Mouse (Mus musculus): ENCODE results near the gene Dsp. TPM values are rescaled to one million over a fixed set of nuclear protein-coding genes. Genes with fewer than 3 reads are reported as not detected.

Gene Dsp
- 1 to 10 TPM in 1 of 2 experiments, under 1 TPM in 1; 0.22 to 1.1 TPM for total RNA-seq (2021)
- long read RNA-seq, experiment 1 = 0 reads
- long read RNA-seq, experiment 2, partial matches to known transcripts = 1 of 2 reads
- long read RNA-seq, experiment 2, other reads (novel, unspliced or antisense) = 1 of 2 reads

GRCm38 (mm10) chr13:38151069-38151588 is at the start of gene Dsp:
TSS of gene Dsp (plus strand) at chr13:38151294.
- peak; percentile 35 to 36 for DNase-seq (ENCODE audit: low spot score in 2 of 2)

- DNase-seq (ENCODE audit: low spot score in 2 of 2) = no peak
Observed at GRCm38 (mm10) chr13:38103406-38103805, 47.7 kb upstream of the Dsp start.

GRCm38 (mm10) chr13:38104501-38104900 is 46.6 kb upstream of the Dsp start:
- no peak for DNase-seq (ENCODE audit: low spot score in 2 of 2)

GRCm38 (mm10) chr13:38109081-38109480 is 42.0 kb upstream of the Dsp start:
- DNase-seq (ENCODE audit: low spot score in 2 of 2) = no peak

GRCm38 (mm10) chr13:38122321-38122720 is 28.8 kb upstream of the Dsp start:
- DNase-seq (ENCODE audit: low spot score in 2 of 2) = no peak

- DNase-seq (ENCODE audit: low spot score in 2 of 2) = peak in 1 of 2 experiments; percentile 18
Observed at GRCm38 (mm10) chr13:38123666-38124065, 27.4 kb upstream of the Dsp start.

GRCm38 (mm10) chr13:38127683-38128082 is 23.4 kb upstream of the Dsp start:
- DNase-seq (ENCODE audit: low spot score in 2 of 2) = no peak

GRCm38 (mm10) chr13:38128246-38128645 is 22.8 kb upstream of the Dsp start:
- no peak for DNase-seq (ENCODE audit: low spot score in 2 of 2)

GRCm38 (mm10) chr13:38129492-38129891 is 21.6 kb upstream of the Dsp start:
- no peak for DNase-seq (ENCODE audit: low spot score in 2 of 2)

- no peak for DNase-seq (ENCODE audit: low spot score in 2 of 2)
Observed at GRCm38 (mm10) chr13:38130116-38130515, 21.0 kb upstream of the Dsp start.

GRCm38 (mm10) chr13:38133016-38133528 is 18.0 kb upstream of the Dsp start:
- no peak for DNase-seq (ENCODE audit: low spot score in 2 of 2)

GRCm38 (mm10) chr13:38140521-38140920 is 10.6 kb upstream of the Dsp start:
- no peak for DNase-seq (ENCODE audit: low spot score in 2 of 2)

GRCm38 (mm10) chr13:38144962-38145713 is 6.0 kb upstream of the Dsp start:
- DNase-seq (ENCODE audit: low spot score in 2 of 2) = no peak

GRCm38 (mm10) chr13:38148348-38148747 is 2.7 kb upstream of the Dsp start:
- DNase-seq (ENCODE audit: low spot score in 2 of 2) = no peak

- DNase-seq (ENCODE audit: low spot score in 2 of 2) = peak in 1 of 2 experiments; percentile 2
Observed at GRCm38 (mm10) chr13:38151671-38152428, 756 bp downstream of the Dsp start.

GRCm38 (mm10) chr13:38152429-38153035 is 1.4 kb downstream of the Dsp start:
- peak in 1 of 2 experiments; percentile 13 for DNase-seq (ENCODE audit: low spot score in 2 of 2)

GRCm38 (mm10) chr13:38155523-38155922 is 4.4 kb downstream of the Dsp start:
- DNase-seq (ENCODE audit: low spot score in 2 of 2) = no peak

- no peak for DNase-seq (ENCODE audit: low spot score in 2 of 2)
Observed at GRCm38 (mm10) chr13:38157635-38158034, 6.5 kb downstream of the Dsp start.

- no peak for DNase-seq (ENCODE audit: low spot score in 2 of 2)
Observed at GRCm38 (mm10) chr13:38162002-38162401, 10.9 kb downstream of the Dsp start.

- DNase-seq (ENCODE audit: low spot score in 2 of 2) = no peak
Observed at GRCm38 (mm10) chr13:38162668-38163067, 11.6 kb downstream of the Dsp start.

GRCm38 (mm10) chr13:38164932-38165331 is 13.8 kb downstream of the Dsp start:
- no peak for DNase-seq (ENCODE audit: low spot score in 2 of 2)

All from adrenal gland, adult 18-20 months (tissue).